Mouse (Mus musculus): ENCODE data around the gene Ifrd2.

The Ifrd2 gene

DNA sequence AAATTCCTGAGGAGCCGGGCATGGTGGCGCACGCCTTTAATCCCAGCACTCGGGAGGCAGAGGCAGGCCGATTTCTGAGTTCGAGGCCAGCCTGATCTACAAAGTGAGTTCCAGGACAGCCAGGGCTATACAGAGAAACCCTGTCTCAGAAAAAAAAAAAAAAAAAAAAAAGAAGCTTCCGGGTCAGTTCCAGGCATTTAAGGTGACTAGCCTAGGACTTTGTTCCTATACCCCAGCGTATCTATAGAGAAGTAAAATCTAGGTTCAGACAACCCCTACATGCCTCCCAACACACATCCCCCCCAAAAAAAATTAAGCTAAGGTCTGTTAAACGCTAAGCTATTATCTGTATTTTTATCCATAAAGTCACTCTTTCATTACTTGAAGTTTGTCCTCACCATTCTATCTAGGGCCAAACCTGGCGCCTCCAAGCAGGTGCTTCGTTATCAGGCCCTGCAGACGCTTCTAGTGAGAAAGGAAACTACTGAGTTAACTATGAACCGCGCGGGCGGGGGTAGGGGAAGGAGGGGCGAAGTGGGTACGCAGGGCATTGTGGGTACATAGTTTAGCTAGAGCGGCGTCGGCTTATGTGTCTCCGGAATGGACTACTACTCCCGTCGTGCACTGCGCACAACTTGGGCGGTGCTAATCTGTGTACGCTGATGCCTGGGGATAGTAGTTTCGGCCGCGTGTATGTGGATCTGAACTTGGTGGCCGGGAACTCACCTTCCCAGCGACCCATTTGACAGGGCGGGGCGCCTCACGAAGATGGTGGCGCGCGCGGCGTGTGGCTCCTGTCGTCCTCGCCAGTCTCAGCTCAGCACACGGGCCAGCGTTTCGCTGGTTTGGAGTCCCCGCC is at the start of gene Ifrd2:
Gene Ifrd2, plus strand, starts transcription at position 669 of the 859 bp plus-strand sequence.
- peak; percentile 97 for DNase-seq

DNA sequence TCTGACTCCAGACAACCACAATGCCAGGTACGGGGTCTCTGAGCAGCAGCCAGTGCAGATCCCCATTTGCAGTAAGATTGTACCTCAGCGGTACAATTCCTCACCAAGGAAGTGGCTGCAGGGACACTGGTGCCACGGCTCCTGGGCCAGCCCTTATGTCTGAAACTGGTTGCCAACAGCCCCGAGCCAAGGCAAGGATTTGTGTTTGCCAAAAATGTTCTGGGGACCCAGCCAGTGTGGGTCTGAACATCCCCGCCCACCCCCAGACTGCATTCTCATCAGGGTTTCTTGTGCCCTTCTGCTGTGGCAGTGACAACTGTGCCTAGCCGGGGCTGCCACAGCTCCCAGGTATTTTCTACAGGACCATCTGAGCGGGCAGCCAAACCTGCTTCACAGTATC is 49.2 kb upstream of the Ifrd2 start:
- no peak for DNase-seq

GRCm38 (mm10) chr9:107538711-107539110 is 48.7 kb upstream of the Ifrd2 start:
- no peak for DNase-seq

GRCm38 (mm10) chr9:107539940-107540339 is 47.5 kb upstream of the Ifrd2 start:
- no peak for DNase-seq

DNA sequence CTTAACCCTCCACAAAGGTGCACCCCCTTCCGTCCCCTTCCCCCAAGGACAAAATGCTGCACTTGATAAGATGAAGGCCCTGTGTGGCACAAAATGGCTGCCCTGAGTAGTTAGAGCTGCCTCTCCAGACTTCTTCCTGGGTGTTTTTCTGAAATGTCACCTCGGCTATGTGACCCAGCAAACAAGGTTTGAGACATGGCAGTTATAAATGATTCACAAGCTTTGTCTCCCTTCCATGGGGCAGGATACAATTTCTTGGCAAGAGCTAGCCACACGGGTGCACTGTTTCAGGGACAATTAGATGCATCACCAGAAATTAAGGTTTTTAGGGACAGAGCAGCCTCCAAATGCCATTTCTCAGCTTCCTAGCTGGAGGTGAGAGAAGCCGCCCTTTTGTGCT is 47.0 kb upstream of the Ifrd2 start:
- DNase-seq, result no peak

DNA sequence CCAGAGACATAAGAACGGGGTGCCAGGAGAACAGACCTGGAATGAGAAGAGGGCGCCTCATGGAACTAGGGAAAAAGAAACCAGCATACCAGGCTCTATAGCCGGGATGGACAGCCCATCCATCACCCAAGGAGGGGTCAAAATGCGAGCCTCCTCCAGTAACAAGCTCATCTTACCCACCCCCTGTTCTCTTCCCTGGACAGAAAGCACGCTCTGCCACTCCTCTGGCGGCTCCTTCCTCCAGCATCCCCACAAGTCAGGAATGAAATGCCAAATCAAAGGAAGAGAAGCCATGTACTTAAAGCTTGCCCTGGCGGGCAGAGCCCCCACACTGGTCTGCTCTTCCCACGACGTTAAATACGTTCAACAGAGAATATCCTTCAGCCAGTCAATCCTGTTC is 46.4 kb upstream of the Ifrd2 start:
- DNase-seq, result no peak

DNA sequence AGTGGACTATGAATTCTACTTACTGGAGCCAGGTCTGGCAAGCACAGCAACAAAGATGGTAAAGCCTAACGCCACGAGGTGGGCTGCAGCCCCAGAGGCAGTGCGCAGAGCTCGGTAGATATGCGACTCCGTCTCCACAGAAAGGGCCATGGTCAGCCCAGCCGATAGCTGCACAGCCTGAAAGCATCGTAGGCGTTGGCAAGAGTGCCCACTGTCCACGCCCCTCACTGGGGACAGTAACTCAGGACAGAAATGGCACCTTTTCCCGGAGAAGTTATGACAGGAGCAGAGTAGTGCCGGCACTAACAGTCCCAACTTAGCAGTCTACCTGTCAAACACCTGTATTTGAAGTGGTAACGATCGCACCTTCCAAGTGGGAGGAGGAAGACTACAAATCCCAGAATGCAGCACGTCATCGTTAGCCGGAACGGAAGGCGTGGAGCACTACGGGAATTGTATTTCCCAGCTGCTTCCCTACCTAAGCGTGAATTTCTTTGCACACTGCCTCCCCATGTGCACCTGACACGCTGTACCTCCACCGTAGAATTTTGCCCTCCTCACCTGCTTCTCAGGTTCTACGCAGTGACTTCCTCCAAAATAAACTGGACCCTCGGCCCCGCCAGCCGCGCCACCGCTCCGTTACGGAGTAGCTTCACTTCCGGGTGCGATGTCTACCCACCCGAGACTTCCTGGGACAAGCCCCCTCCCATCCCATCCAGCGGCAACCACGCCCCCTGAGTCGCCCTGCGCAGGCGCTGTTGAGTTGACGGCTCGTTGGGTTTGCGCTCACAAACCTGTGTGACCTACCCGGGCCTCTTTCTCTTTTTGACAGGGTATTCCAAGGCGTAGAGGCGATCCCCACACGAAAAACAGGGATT is 45.7 kb upstream of the Ifrd2 start, which contains the start of the genes Cyb561d2 and Nprl2:
Gene Cyb561d2, minus strand, starts transcription at position 720 of the 878 bp plus-strand sequence.
Gene Nprl2, plus strand, starts transcription at position 753 of the 878 bp plus-strand sequence.
- DNase-seq, result peak; percentile 98

DNA sequence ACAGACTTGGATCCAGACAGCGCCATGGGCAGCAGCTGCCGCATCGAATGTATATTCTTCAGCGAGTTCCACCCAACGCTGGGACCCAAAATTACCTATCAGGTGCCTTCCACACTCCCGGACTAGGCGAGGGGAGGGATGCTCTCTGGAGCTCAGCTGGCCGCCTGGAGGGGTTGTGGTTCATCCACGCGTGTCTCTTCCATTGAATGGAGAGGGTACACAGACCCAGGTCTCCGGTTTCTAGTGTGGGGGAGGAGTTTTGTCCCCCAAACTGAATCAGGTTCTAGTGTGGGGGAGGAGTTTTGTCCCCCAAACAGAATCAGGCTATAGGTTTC is 45.1 kb upstream of the Ifrd2 start:
- DNase-seq, result no peak

DNA sequence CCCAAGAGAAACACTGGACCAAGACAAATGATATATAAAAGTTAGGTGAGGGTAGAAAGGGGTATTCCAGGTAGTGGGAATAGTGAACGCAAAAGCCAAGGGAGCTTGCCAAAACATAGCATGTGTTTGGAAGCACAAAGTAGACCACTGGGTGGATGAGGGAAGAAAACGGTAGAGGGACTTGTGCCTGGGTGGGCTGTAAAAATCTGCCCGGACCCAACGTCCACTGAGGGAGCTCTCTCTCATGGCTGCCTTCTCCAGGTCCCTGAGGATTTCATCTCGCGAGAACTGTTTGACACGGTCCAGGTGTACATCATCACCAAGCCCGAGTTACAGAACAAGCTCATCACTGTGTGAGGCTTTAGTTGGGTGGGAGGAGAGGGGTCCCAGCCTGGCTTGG is 44.7 kb upstream of the Ifrd2 start:
- DNase-seq, result no peak

- DNase-seq, result no peak
Measured at GRCm38 (mm10) chr9:107543299-107543698, 44.1 kb upstream of the Ifrd2 start.

DNA sequence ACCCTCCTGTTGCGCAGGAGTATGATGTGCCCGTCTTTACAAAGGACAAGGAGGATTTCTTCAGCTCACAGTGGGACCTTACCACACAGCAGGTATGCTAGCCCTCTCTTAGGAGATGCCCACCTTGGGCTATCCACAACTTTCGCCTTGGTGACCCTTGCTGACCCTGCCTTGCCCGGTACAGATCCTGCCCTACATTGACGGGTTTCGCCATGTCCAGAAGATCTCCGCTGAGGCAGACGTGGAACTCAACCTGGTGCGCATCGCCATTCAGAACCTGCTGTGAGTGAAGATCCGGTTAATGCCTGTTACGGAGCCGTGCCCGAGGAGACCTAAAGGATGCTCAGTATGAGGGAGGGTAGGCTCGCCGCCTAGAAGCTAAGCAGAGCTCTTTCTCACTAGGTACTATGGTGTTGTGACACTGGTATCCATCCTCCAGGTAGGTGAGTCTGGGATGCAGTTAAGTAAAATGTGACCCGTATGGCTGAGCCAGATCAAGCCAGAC is 43.2 kb upstream of the Ifrd2 start:
- DNase-seq, result no peak

DNA sequence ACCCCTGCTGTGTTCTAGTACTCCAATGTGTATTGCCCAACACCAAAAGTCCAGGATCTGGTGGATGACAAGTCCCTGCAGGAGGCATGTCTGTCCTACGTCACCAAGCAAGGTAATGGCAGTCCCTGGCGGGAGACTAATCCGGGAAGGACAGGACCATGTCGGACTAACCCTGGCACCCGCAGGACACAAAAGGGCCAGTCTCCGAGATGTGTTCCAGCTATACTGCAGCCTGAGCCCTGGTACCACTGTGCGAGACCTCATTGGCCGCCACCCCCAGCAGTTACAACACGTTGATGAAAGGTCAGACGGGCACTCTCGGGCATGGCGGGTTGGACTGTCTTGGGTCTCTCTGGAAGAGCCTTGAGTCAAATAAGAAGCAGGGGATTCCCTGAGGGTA is 42.7 kb upstream of the Ifrd2 start:
- DNase-seq, result no peak

DNA sequence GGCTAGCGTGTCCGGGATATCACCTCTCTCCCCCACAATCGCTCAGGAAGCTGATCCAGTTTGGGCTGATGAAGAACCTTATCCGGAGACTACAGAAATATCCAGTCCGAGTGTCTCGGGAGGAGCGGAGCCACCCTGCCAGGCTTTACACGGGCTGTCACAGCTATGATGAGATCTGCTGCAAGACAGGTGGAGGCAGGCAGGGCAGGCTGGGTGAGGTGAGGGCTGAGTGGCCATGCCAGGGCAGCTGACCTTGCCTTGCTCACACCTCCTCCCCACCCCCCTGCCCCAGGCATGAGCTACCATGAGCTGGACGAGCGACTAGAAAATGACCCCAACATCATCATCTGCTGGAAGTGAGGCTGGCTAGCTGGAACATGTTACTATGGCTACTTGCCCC is 42.2 kb upstream of the Ifrd2 start:
- DNase-seq, result no peak

DNA sequence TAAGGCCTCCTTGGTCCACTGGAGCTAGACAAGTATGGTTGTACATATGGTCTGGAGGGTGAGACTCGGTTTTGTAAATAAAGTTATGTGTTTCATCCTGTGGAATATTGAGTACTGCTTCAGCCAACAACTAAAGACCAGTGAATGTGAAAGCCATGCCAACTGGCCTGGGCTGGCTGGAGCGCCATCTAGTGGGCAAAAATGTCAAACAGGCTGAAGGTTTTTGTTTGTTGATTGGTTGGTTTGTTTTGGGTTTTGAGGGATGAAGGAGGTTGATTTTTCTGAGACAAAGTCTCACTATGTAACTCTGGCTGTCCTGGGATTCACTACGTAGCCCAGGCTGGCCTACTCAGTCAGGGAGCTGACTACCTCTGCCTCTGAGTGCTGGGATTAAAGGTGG is 41.8 kb upstream of the Ifrd2 start:
- DNase-seq, result peak; percentile 81

DNA sequence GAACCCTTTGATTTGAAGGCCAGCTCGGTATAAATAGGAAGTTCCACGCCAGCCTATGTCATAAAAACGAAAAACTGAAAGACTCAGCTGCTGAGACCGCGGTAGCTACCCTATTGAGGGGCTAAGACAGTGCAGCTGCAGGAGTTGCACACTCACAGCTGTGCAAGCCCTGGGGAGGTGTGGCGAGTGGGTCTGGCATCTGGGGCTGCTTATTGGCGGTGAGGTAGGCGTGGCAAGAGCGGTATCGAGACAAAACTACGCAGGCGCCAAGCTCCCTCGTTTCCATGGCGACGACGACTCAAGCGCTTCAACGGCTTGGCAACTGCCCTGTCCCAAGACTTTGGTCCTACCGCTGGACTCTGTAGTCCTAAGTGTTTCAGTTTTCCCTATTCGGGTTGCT is 40.4 kb upstream of the Ifrd2 start, which contains the start of gene Zmynd10:
Gene Zmynd10, plus strand, starts transcription at position 273 of the 400 bp plus-strand sequence.
- DNase-seq, result peak; percentile 94

- DNase-seq, result no peak
Measured at GRCm38 (mm10) chr9:107547957-107548356, 39.5 kb upstream of the Ifrd2 start.

DNA sequence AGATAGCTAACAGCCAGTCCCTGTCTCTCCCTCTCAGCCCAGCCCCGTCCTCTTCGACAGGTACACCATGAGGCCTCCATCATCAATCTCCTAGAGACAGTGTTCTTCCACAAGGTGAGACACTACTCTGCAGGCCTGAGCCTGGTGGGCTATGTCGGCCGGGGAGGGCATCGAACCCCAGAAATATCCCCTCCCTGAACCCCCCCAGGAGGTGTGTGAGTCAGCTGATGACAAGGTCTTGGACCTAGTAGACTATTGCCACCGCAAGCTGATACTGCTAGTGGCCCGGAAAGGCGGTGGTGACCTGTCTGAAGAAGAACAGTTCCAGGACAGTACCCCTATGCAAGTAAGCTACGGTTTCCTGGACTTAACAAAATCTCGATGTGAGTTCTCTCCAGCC is 38.6 kb upstream of the Ifrd2 start:
- no peak for DNase-seq

DNA sequence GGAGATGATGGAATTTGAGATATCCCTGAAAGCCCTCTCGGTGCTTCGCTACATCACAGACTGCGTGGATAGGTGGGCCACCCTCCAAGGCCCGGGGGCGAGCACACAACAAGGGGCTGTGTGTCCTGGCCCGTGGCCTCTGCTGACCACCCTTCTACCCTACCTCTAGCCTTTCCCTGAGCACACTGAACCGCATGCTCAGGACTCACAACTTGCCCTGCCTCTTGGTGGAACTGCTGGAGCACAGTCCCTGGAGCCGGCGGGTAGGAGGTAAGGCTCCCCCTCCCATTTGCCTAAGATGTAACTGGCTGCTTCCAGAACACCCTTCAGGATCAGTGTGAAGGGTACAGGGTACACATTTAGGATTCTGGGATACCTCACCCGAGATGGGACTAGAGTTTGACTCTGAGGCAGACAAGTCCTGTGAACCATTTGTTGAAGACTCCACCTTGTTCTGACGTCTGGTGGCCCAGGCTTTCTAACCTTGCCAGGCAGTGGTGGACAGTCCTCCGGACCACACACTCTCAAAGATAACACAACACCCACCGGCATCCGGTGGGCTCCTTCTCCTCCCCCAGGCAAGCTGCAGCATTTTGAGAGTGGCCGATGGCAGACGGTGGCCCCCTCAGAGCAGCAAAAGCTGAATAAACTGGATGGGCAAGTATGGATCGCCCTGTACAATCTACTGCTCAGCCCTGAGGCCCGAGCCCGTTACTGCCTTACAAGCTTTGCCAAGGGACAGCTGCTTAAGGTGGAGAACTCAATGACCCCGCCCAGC is 38.0 kb upstream of the Ifrd2 start:
- DNase-seq, result no peak

DNA sequence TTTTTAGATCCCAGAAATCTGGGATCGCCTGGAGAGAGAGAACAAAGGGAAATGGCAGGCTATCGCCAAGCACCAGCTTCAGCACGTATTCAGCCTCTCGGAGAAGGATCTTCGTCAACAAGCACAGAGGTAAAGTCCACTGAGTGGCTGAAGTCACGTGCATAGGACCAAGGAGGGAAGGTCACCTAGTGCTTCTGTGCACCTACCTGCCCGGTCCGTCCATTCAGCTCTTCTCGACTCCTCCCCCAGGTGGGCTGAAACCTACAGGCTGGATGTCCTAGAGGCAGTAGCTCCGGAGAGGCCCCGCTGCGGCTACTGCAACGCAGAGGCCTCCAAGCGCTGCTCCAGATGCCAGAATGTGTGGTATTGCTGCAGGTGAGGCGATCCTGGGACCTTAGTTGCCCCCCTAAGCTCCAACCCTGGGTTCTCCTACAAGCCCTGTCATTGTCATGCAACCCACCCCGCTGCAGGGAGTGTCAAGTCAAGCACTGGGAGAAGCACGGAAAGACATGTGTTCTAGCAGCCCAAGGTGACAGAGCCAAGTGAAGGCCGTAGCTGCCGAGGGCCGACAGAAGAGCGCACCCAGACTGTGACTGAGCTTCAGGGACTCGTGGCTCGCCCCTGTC is 36.8 kb upstream of the Ifrd2 start:
- peak; percentile 79 for DNase-seq

GRCm38 (mm10) chr9:107551117-107551889 is 36.1 kb upstream of the Ifrd2 start, which contains the start of gene Rassf1:
TSS of gene Rassf1 (plus strand) at chr9:107551555.
- DNase-seq, result peak; percentile 82

GRCm38 (mm10) chr9:107551890-107552355 is 35.5 kb upstream of the Ifrd2 start:
- DNase-seq, result no peak
